Mouse (Mus musculus): ENCODE measurements around the gene Fam45a. TPM values are rescaled to one million over a fixed set of nuclear protein-coding genes. Genes with fewer than 3 reads are reported as not detected.

Fam45a gene
- polyA plus RNA-seq, 2 experiments: 37.8 to 42.6 TPM

DNA sequence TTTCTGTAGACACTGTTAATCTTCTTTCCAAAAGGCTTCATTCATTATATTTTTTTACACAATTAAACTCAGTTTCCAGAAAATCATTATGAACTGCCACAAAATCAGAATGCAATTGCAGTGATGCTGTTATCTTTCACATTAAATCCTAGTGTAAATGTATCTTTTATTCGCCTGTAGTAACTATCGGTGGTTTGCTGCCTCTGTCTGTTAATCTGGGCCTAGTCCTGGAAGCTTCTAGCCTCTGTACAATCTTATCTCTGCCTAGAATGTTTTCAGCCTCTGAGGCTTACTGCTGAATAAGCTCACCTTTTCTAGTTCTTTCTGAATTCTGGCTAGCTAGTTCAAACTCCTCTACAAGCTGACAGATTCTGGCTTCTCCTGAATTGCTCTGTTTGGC is 1.5 kb upstream of the Fam45a start:
- Histone ChIP-seq H3K27me3 (ENCODE audit: control insufficient read depth, insufficient read depth, low read length) (no peaks in the 10 kb centered on the region), H3K36me3 (ENCODE audit: control insufficient read depth, insufficient read depth, low read length) (peaks cover 6% of the 10 kb centered on the region), H3K4me2 (replicated peaks; ENCODE audit: low read depth, low read length, severe bottlenecking) (no peak overlapping the region), H3K4me3 (replicated peaks; ENCODE audit: low read length) (no peak overlapping the region), H3K9me3 (ENCODE audit: control insufficient read depth, low read length) (no peaks in the 10 kb centered on the region), H3K4me1 (ENCODE audit: control insufficient read depth, insufficient read depth, low read length) (no peaks in the 10 kb centered on the region), H3K9ac (ENCODE audit: low read depth, low read length, severe bottlenecking) (no peak overlapping the region), H3K27ac (replicated peaks; ENCODE audit: low read depth, low read length) (no peak overlapping the region)
- DNase-seq (ENCODE audit: low spot score) (no peak), ATAC-seq (ENCODE audit: low FRiP score, low read depth) (no peak)
- 91% methylated on average over 2 of the region's 2 CpGs for WGBS
- no peak for TF ChIP-seq POLR2A (IDR thresholded peaks at IDR 0.05; ENCODE audit: borderline replicate concordance, extremely low read depth, insufficient read depth, insufficient read length)

DNA sequence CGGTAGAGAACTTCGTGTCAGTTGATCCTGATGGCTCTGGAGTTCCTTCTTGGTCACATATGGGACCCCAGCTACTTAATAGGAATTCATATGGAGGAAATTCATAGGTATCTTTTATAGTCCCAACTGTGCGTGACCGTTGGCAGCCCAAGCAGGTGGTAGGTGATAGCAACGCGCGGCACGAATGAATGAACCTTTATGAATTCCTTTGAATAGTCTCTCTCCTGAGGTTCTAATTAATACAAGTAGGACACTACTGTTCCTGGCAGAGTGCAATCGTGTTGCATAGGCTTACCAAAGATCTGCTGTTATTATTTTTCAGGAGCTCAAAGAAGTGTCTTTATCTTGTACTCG is 628 bp downstream of the Fam45a start:
- ATAC-seq (ENCODE audit: low FRiP score, low read depth): no peak

DNA sequence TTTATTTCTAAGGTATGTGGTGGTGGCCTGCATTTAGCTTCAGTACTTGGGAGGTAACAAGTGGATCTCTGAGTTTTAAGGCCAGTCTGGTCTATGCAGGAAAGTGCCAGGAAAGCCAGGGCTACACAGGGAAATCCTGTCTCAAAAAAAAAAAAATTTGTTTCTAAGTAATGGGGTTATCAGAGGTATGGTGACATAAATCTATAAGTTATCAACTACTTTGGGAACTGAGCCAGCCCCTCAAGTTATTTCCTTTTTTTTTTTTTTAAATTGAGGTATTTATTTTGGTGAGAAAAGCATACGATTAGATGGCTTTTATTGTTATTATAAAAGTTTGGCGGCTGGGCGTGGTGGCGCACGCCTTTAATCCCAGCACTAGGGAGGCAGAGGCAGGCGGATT is 1.7 kb downstream of the Fam45a start:
- 93% methylated on average over 6 of the region's 6 CpGs for WGBS
- ATAC-seq (ENCODE audit: low FRiP score, low read depth): no peak
- no peak for DNase-seq (ENCODE audit: low spot score)
- TF ChIP-seq POLR2A (IDR thresholded peaks at IDR 0.05; ENCODE audit: borderline replicate concordance, extremely low read depth, insufficient read depth, insufficient read length): no peak
- Histone ChIP-seq H3K4me3 (replicated peaks; ENCODE audit: low read length) (no peak overlapping the region), H3K27me3 (ENCODE audit: control insufficient read depth, insufficient read depth, low read length) (no peaks in the 10 kb centered on the region), H3K36me3 (ENCODE audit: control insufficient read depth, insufficient read depth, low read length) (peaks cover 30% of the 10 kb centered on the region), H3K4me1 (ENCODE audit: control insufficient read depth, insufficient read depth, low read length) (no peaks in the 10 kb centered on the region), H3K9ac (ENCODE audit: low read depth, low read length, severe bottlenecking) (no peak overlapping the region), H3K9me3 (ENCODE audit: control insufficient read depth, low read length) (no peaks in the 10 kb centered on the region), H3K27ac (replicated peaks; ENCODE audit: low read depth, low read length) (no peak overlapping the region), H3K4me2 (replicated peaks; ENCODE audit: low read depth, low read length, severe bottlenecking) (no peak overlapping the region)

More for the DNA sequence above, 628 bp downstream of the Fam45a start:
- TF ChIP-seq POLR2A (IDR thresholded peaks at IDR 0.05; ENCODE audit: borderline replicate concordance, extremely low read depth, insufficient read depth, insufficient read length): no peak
- H3K36me3 ChIP-seq (ENCODE audit: control insufficient read depth, insufficient read depth, low read length): peaks cover 24% of the 10 kb centered on the region
- peak overlapping the region; percentile 73 for H3K4me2 ChIP-seq (replicated peaks; ENCODE audit: low read depth, low read length, severe bottlenecking)
- peak overlapping the region; percentile 65 for H3K4me3 ChIP-seq (replicated peaks; ENCODE audit: low read length)
- no peaks in the 10 kb centered on the region for H3K9me3 ChIP-seq (ENCODE audit: control insufficient read depth, low read length)
- H3K9ac ChIP-seq (ENCODE audit: low read depth, low read length, severe bottlenecking): peak overlapping the region; percentile 80
- no peaks in the 10 kb centered on the region for H3K27me3 ChIP-seq (ENCODE audit: control insufficient read depth, insufficient read depth, low read length)
- WGBS: 17% methylated on average over 10 of the region's 10 CpGs
- H3K27ac ChIP-seq (replicated peaks; ENCODE audit: low read depth, low read length): no peak overlapping the region
- H3K4me1 ChIP-seq (ENCODE audit: control insufficient read depth, insufficient read depth, low read length): no peaks in the 10 kb centered on the region
- DNase-seq (ENCODE audit: low spot score): no peak

DNA sequence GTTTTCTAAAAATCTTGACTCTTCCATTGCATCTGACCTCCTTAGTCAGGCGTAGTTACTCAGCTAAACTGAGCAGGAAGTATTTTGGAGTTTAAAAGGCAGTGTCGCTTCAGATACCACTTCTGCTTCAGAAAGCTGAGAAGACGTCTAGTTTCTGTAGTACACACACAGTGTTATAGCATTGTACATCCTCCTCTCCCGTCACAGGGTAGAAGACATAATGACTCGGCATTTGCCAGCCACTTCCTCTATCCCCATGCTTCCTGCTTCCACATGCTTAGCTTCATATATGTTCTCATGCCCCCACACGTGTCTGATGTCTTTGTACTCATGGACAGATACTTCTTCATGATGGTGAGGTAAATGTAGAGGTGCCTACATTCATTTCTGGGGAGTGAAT is 7.3 kb downstream of the Fam45a start:
- Histone ChIP-seq H3K4me2 (replicated peaks; ENCODE audit: low read depth, low read length, severe bottlenecking) (no peak overlapping the region), H3K9me3 (ENCODE audit: control insufficient read depth, low read length) (no peaks in the 10 kb centered on the region), H3K9ac (ENCODE audit: low read depth, low read length, severe bottlenecking) (no peak overlapping the region), H3K27me3 (ENCODE audit: control insufficient read depth, insufficient read depth, low read length) (no peaks in the 10 kb centered on the region), H3K4me3 (replicated peaks; ENCODE audit: low read length) (no peak overlapping the region), H3K27ac (replicated peaks; ENCODE audit: low read depth, low read length) (no peak overlapping the region), H3K4me1 (ENCODE audit: control insufficient read depth, insufficient read depth, low read length) (no peaks in the 10 kb centered on the region), H3K36me3 (ENCODE audit: control insufficient read depth, insufficient read depth, low read length) (peaks cover 74% of the 10 kb centered on the region)
- no peak for TF ChIP-seq POLR2A (IDR thresholded peaks at IDR 0.05; ENCODE audit: borderline replicate concordance, extremely low read depth, insufficient read depth, insufficient read length)
- no peak for DNase-seq (ENCODE audit: low spot score)
- 88% methylated on average over 6 of the region's 6 CpGs for WGBS
- ATAC-seq (ENCODE audit: low FRiP score, low read depth): no peak

DNA sequence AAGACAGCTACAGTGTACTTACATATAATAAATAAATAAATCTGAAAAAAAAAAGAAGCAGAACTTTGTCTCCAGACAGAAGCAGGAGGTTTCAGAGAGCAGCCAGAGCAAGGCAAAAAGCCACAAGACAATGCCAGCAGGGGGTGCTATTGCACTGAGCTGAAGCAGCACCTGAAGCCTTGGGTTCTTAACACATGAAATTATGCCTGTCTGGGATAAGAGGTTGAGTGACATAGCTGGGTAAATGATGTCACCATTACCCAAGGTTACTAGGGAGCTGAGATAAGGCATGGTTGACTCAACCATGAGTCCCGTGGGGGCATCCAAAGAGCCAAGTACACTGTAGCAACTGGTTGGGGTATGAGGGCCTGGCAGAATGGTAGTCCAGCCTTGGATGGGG is 26.4 kb downstream of the Fam45a start:
- DNase-seq (ENCODE audit: low spot score): peak; percentile 80
- no peak overlapping the region for H3K27ac ChIP-seq (replicated peaks; ENCODE audit: low read depth, low read length)
- H3K4me1 ChIP-seq (ENCODE audit: control insufficient read depth, insufficient read depth, low read length): no peaks in the 10 kb centered on the region
- no peaks in the 10 kb centered on the region for H3K9me3 ChIP-seq (ENCODE audit: control insufficient read depth, low read length)
- ATAC-seq (ENCODE audit: low FRiP score, low read depth): no peak
- H3K4me2 ChIP-seq (replicated peaks; ENCODE audit: low read depth, low read length, severe bottlenecking): no peak overlapping the region
- 84% methylated on average over 1 of the region's 1 CpGs for WGBS
- H3K36me3 ChIP-seq (ENCODE audit: control insufficient read depth, insufficient read depth, low read length): peaks cover 79% of the 10 kb centered on the region
- H3K9ac ChIP-seq (ENCODE audit: low read depth, low read length, severe bottlenecking): no peak overlapping the region
- TF ChIP-seq POLR2A (IDR thresholded peaks at IDR 0.05; ENCODE audit: borderline replicate concordance, extremely low read depth, insufficient read depth, insufficient read length): no peak
- no peaks in the 10 kb centered on the region for H3K27me3 ChIP-seq (ENCODE audit: control insufficient read depth, insufficient read depth, low read length)
- H3K4me3 ChIP-seq (replicated peaks; ENCODE audit: low read length): no peak overlapping the region

DNA sequence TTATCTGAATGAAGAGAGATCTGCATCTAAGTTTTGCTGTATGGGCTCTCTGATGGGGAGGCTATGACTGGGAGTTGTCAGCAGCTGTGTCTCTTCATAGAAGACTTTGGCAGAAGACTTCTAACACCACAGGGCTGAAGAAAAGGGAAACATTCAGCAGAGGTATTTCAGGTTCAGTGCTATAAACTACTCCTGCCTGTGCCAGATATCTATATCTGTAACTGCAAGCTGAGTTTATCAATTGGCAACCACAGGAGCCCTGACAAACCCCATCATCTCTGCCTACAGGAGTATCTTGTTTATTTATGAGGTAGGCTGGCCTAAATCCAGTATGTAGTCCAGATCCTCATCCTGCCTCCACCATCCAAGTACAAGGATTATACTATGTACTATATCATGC is 31.9 kb downstream of the Fam45a start:
- no peaks in the 10 kb centered on the region for H3K9me3 ChIP-seq (ENCODE audit: control insufficient read depth, low read length)
- no peak overlapping the region for H3K4me2 ChIP-seq (replicated peaks; ENCODE audit: low read depth, low read length, severe bottlenecking)
- H3K4me3 ChIP-seq (replicated peaks; ENCODE audit: low read length): no peak overlapping the region
- H3K27ac ChIP-seq (replicated peaks; ENCODE audit: low read depth, low read length): no peak overlapping the region
- peaks cover 50% of the 10 kb centered on the region for H3K36me3 ChIP-seq (ENCODE audit: control insufficient read depth, insufficient read depth, low read length)
- no peaks in the 10 kb centered on the region for H3K4me1 ChIP-seq (ENCODE audit: control insufficient read depth, insufficient read depth, low read length)
- H3K9ac ChIP-seq (ENCODE audit: low read depth, low read length, severe bottlenecking): no peak overlapping the region
- no peak for ATAC-seq (ENCODE audit: low FRiP score, low read depth)
- no peak for DNase-seq (ENCODE audit: low spot score)
- TF ChIP-seq POLR2A (IDR thresholded peaks at IDR 0.05; ENCODE audit: borderline replicate concordance, extremely low read depth, insufficient read depth, insufficient read length): no peak
- no peaks in the 10 kb centered on the region for H3K27me3 ChIP-seq (ENCODE audit: control insufficient read depth, insufficient read depth, low read length)

All from limb, embryonic 14.5 days (tissue).